Mouse (Mus musculus): ENCODE measurements around the gene Nr2e1. TPM values are rescaled to one million over a fixed set of nuclear protein-coding genes. Genes with fewer than 3 reads are reported as not detected.

Gene Nr2e1
- total RNA-seq, 2 experiments from 2014 or later = 11.0 to 13.8 TPM

DNA sequence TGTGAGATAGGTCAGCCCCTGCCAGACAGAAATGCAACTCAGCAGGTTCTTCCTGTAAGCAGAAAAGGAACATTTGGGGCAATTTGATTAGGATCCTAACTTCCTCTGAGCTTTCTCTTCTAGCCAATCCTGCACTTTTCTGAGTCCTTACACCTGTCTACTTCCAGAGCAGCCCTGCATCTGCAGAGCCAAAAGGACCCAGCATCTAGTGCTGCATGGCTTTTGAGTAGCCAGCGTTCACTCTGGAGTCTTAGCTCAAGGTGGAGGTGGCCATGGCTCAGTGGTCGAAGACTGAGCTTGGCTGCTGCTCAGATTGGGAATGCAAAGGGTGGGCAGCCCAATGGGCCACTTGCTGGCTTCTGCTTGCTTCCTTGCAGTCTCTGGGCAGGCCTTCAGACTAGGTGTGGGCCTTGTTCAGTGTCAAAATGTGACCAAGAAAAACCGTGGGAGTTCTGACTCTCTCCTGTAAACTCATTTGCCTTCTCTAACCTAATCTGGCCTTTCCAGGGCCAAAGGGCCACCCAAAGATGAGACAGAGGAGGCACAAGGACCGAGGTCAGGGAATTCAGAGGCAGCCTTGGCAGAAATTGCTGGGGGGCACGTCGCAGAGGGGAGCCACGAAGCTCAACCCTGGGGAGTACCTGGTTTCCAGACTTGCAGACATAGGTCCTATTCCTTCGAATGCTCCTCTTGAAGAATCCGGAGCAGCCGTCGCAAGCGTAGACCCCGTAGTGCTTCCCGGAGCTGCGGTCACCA, 5.7 kb downstream of the Nr2e1 start:
- intact Hi-C loops (cut with DNase I) = no loop called here
- no peak for DNase-seq (ENCODE audit: low spot score in 2 of 2)

DNA sequence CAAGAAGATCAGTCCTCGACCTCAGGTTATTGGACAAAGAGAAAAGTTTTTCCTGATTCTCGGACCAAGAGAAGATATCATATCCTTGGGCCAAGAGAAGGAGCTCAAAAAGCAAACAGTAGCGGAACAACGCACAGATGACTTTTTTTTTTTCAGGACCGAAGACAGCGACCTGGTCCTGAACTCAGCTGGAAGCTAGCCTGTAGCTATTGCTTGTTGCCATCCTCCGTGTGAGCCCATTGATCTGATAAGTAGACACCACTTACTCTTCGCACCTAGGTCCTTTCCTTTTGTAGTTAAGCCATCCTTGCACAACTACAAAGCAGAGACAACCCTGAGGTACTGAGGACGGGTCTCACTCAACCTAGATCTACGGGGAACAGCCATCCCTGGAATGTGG, 8.8 kb downstream of the Nr2e1 start:
- no peak for DNase-seq (ENCODE audit: low spot score in 2 of 2)
- intact Hi-C loops (cut with DNase I) = no loop called here

DNA sequence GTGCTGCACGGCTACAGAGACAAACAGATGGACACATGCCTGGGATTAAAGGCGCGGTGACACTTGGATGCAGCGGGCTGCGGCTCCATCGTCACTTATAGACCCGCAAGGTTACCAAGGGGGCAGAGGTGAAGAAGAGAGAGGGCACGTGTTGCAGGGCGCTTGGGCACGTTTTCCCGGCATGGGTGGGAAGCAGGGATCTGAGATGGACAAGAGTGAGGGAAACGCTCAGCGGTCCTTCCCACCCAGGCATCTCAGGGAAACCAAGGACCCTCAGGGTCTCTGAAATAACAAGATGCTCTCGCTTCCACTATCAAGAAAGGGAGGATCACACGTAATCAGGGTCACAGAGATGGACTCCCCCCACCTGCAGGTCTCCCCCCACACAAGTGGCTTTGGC, 10.5 kb downstream of the Nr2e1 start:
- intact Hi-C loops (cut with DNase I) = no loop called here
- no peak for DNase-seq (ENCODE audit: low spot score in 2 of 2)

DNA sequence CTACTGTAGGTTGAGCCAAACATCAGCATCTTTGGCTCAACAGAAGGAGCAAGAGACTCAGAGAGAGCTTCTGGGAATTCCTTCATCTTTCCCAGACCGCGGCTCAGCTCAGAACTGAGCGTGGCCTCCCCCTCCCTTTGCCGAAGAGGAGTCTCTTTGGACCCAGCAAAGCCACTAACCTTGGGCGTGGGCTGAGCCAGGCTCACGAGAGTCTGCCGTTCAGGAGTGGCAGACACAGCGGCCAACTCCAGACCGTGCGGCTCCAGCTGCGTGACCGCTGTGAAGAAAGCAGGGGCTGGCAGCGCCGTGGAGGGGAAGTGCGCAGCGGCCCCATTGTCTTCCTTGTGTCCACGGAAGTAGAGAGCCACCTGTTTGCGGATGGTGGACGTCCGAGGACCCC, 10.9 kb downstream of the Nr2e1 start:
- no peak for DNase-seq (ENCODE audit: low spot score in 2 of 2)
- intact Hi-C loops (cut with DNase I) = no loop called here

DNA sequence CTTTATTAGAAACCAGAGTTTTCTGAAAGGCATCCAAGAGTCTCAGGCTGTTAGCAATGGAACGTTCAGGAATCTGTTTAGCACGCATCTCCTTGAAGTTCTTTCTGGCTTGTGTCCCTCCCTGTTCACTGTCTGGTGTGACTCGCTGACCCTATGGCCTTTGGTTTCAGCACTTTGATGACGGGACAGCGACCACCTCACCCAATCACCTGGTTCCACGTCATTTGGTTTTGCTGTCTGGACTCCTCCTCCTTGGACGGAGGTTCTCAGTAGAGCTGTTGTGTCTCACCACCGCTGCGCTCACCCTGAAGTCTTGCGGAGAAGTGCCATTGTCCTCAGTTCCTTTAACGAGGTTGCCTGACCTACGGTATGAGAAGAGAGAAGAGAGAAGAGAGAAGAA, 21.2 kb downstream of the Nr2e1 start:
- intact Hi-C loops (cut with DNase I) = no loop called here
- no peak for DNase-seq (ENCODE audit: low spot score in 2 of 2)

DNA sequence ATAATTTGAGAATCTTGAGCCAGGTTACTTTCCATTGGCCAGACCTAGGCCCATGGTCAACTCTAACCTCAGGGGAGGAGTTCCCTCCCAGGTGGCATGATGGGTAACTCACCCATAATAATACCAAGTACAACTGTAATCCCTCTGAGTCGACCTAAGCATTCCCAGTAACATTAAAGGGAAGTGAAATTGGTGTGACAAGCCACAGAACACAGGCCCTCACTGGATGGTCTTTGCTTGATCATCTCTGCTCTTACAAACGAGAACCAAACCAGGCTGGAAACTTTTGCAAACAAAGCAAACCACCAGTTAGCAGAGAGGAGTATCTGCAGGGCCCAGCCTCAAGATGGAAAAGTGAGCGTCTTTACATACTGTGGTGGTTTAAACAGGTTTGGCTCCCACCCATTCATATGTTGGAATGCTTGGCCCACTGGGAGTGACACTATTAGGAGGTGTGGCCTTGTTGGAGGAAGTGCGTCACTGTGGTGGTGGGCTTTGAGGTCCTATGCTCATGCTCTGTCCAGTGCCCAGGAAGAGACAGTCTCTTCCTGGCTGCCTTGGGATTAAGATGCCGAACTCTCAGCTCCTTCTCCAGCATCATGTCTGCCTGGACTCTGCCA, 23.7 kb downstream of the Nr2e1 start:
- intact Hi-C loops (cut with DNase I) = no loop called here
- DNase-seq (ENCODE audit: low spot score in 2 of 2) = no peak

DNA sequence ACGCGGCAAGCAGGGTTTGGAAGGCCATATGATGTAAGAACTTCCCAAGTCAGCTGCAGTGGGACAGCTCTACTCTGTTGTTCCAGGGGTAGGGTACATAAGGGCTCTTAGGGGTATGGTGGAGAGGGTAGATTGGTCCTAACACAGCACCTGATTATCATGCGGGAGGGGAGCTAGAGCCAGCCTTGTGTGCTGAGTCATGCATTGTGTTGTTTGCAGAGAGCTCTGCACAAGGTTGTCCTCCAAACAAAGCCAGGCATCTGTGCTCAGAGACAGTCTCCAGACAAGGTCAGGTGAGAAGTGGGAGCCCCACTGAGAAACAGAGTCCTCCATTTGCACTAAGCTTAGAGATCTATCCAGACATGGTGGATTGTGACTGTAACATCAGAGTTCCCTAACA, 36.9 kb downstream of the Nr2e1 start:
- no peak for DNase-seq (ENCODE audit: low spot score in 2 of 2)
- intact Hi-C loops (cut with DNase I) = no loop called here

DNA sequence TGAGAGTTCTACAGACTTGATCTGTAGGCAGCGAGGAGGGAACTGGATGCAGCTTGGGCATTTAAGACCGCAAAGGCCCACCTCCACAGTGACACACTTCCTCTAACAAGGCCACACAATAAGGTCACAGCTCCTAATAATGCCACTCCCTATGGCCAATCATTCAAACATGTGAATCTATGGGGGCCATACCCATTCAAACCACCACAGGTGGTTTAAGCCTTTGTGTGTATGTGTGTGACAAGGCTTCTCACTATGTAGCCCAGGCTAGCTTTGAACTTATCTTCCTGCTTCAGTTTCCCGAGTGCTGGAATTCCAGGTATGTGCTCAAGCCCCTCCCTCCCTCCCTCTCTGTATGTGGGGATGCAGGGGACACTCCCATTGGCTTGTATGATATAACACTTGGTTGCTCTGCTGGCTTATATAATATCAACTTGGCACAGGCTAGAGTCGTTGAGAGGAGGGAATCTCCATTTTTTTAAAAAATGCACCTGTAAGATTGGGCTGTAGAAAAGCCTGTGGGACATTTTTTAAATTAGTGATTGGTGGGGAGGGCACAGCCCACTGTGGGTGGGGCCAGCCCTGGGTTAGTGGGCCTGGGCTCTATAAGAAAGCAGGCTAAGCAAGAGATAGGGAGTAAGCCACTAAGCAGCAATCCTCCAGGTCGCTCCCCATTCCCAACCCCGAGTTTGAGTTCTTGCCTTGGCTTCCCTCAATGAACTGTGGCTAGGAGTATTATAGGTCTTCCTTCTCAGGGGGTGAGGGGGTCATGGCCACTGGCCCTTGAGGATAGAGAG, 37.5 kb downstream of the Nr2e1 start:
- intact Hi-C loops (cut with DNase I) = no loop called here
- DNase-seq (ENCODE audit: low spot score in 2 of 2) = no peak

DNA sequence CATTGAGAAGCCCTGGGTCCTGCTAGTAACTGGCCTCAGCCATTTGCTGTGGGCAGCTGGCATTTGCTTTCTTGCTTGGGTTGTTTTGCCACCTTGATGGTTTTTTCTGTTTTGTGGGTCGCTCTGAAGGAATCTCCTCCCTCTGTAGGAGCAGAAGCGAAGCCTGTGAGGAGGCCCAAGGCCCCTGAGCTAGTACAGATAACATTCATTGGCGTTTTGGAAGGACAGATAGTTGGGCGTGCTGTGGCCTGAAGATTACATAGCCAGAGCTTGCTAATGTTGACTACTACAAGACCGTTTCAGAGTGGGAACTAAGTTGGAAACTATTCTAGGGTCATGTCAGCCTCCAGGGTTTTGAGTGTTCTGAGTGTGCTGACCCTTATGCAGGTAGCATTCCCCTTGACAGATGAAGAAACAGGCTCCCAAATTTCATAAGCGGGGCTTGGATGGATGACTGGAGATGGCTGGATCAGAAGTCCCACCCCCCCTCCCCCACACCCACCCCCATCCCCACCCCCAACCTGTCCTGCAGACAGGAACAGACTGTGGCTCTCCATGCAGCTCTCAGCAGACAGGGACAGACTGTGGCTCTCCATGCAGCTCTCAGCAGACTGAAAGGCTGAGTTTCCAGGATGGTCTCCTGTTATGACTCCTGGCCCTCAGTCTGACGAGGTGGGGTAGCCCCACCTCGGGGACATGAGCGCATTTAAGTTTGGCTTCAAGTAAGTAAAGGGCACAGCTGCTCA, 45.7 kb downstream of the Nr2e1 start:
- intact Hi-C loops (cut with DNase I) = no loop called here
- no peak for DNase-seq (ENCODE audit: low spot score in 2 of 2)

DNA sequence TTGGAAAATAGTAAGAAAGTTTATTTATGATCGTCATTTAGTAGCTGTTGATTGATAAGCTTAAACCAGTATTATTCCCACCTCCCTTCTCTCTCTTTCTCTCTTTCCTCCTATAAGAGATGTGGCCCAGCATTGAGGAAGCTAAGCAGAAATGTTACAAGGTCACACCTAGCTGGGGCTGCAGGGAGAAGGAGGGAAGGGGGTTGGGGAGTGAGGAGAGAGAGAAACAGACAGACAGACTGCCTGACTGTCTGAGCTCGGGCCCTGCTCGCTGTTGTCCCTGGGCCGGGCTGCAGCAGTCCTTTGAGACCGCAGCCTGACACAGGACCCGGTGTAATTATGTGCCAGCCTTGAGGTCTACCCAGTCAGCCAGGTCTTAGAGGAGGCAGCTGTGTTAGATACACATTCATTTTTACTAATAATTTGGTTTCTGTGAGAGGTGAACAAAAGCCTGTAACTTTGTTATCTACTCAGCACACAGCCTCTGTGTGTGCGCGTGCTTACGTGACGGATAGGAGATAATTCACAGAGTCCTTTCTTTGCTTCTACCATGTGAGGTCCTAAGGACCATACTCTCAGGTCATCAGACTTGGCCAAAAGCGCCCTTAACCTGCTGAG, 49.5 kb downstream of the Nr2e1 start:
- intact Hi-C loops (cut with DNase I) = no loop called here
- no peak for DNase-seq (ENCODE audit: low spot score in 2 of 2)

DNA sequence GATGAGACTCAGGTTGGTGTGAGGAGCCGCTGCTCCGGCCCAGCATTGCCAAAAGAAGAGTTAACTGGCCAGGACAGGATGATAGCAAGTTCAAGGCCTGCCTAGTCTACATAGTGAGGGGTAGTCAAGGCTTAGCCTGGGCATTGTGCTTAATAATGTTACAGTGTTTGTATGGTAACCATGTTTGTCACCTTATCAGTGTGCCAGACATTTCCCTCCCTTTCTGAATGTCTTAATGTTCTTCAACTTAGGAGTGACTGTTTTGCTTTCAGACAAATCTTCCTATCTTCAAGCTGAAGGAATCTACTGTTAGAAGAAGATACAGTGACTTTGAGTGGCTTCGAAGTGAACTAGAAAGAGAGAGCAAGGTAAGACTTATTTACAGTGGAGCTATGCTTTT, 57.8 kb downstream of the Nr2e1 start:
- DNase-seq (ENCODE audit: low spot score in 2 of 2) = no peak
- intact Hi-C loops (cut with DNase I) = no loop called here

DNA sequence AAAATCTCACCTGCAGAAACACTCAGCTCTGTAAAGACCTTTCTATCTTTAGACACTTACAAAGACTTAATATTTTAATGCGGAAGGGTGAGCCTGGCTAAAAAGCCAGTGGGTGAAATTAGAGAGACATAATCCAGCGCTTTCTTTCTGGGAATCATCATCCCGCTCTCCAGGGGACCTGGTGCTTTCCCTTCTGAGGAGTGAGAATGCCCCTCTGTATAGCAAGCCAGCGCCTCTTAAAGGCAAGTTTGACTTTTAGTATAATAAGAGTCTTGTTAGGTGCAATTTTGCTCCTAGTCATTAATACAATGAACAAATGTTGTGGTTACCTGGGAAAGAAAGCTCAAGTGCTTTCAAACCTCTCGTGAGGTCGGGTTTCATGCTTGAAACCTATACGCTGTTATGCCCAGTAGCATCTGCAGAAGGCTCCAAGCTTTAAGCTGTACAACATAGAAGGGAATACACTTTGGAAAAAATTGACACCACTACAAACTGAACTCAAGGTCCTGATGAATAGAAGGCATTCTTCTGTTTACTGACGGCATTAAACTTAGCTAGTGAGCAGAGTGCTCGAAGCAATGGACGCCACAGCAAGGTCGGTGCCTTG, 59.8 kb downstream of the Nr2e1 start:
- DNase-seq (ENCODE audit: low spot score in 2 of 2) = no peak
- intact Hi-C loops (cut with DNase I) = no loop called here

DNA sequence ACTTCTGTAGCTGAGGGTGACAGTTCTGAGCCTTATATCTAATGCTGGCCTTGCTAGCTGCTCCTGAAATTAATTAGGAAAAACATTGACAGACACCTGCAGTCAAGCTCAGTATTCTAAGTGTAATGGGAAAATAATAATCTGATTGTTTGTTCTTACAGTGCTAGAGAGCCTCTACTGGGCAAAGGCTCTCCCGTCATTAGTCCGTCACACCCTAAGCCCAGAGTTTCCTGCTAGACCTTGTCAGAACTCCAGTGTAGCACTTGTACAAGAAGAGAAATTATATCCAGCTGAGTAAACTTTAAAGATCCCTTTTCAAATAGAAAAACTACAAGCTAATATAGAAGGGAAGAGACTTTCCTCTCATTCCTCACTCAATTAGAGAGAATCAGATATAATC, 60.5 kb downstream of the Nr2e1 start:
- DNase-seq (ENCODE audit: low spot score in 2 of 2) = no peak
- intact Hi-C loops (cut with DNase I) = no loop called here

DNA sequence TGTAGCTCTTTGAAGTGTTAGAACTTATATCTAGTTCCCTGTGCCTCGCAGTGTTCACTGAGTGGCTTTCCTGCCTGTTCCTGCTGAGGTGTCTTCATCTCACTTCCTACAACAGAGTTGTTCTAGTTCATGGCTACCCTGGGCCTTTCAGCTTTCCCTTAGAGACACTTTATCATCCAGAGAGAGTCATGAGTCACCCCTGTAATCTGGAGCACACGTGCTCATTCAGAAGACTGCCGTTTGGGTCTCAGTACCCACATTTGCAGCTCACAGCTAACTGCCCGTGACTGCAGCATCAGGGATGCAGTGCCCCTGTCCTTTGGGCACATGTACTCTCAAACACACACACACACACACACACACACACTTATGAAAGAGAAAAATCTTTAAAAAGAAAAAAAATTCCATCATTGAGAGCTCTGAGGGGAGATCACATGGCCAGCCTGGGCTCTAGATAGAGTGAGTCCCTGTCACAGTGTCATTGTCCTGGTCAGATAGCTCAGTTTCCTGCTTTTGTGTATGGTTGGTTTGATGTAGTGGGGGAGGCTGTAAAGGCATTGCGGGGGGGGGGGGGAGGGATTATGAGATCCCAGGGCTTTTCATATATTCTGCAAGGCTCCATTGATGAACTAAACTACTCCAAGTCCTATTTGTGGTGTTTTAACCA, 62.0 kb downstream of the Nr2e1 start:
- intact Hi-C loops (cut with DNase I) = no loop called here
- no peak for DNase-seq (ENCODE audit: low spot score in 2 of 2)

DNA sequence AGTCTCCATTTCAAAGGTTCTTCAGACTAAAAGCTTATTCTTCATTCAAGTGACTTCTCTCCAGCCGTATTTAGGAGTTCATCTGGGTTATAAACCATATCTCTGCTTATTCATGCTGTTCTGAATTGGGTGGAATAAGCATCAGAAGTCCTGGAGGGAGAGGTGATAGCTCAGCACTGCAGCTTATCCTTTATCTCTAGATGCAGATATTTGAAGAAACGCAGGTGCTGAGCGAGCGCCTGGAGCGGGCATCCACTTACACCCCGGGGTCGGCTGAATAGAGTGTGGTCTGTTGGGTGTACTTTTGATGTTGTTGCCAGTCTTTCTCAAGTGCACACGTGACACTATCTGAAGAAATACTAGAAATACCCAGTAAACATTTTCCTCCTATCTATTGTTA, 65.1 kb downstream of the Nr2e1 start:
- no peak for DNase-seq (ENCODE audit: low spot score in 2 of 2)
- intact Hi-C loops (cut with DNase I) = no loop called here

DNA sequence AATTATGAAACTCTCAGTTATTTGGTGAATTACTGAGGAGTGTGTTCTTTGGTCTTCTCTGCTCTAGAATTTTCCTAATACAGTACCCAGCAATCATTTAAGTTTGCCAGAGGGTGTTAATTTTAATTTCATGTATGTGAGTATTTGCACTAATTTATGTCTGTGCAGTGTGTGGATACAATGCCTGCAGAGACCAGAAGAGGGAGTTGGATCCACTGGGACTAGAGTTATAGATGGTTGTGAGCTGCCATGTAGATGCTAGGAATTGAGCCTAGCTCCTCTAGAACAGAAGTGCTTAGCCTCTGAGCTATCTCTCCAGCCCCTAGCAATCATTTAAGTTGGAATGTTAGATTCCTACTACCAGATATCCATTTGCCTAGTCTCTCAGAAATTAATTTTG, 69.3 kb downstream of the Nr2e1 start:
- DNase-seq (ENCODE audit: low spot score in 2 of 2) = no peak
- intact Hi-C loops (cut with DNase I) = no loop called here

All from left cerebral cortex, postnatal 14 days (tissue).